Mouse (Mus musculus): ENCODE results near the gene Cav2. TPM values are rescaled to one million over a fixed set of nuclear protein-coding genes. Genes with fewer than 3 reads are reported as not detected.

Gene Cav2
- total RNA-seq (2022), result 10 to 100 TPM; 28.1 to 43.5 (median 41.9) TPM

- DNase-seq (ENCODE audit: low spot score), result peak; percentile 83
These were observed at the start of gene Cav2 for GRCm38 (mm10) chr6:17280939-17281756. Gene Cav2 (plus strand): TSS chr6:17281185.

GRCm38 (mm10) chr6:17239693-17240092 is 41.3 kb upstream of the Cav2 start:
- DNase-seq (ENCODE audit: low spot score), result no peak

GRCm38 (mm10) chr6:17241013-17241412 is 40.0 kb upstream of the Cav2 start:
- no peak for DNase-seq (ENCODE audit: low spot score)

GRCm38 (mm10) chr6:17246959-17247358 is 34.0 kb upstream of the Cav2 start:
- no peak for DNase-seq (ENCODE audit: low spot score)

- DNase-seq (ENCODE audit: low spot score), result no peak
These were observed 33.3 kb upstream of the Cav2 start for GRCm38 (mm10) chr6:17247673-17248072.

- DNase-seq (ENCODE audit: low spot score), result no peak
These were observed 32.7 kb upstream of the Cav2 start for GRCm38 (mm10) chr6:17248241-17248640.

- DNase-seq (ENCODE audit: low spot score), result no peak
These were observed 29.0 kb upstream of the Cav2 start for GRCm38 (mm10) chr6:17251958-17252357.

- DNase-seq (ENCODE audit: low spot score), result no peak
These were observed 22.8 kb upstream of the Cav2 start for GRCm38 (mm10) chr6:17258142-17258541.

- DNase-seq (ENCODE audit: low spot score), result no peak
These were observed 22.1 kb upstream of the Cav2 start for GRCm38 (mm10) chr6:17258911-17259310.

GRCm38 (mm10) chr6:17262786-17263185 is 18.2 kb upstream of the Cav2 start:
- DNase-seq (ENCODE audit: low spot score), result no peak

GRCm38 (mm10) chr6:17265043-17265442 is 15.9 kb upstream of the Cav2 start:
- no peak for DNase-seq (ENCODE audit: low spot score)

GRCm38 (mm10) chr6:17266466-17266865 is 14.5 kb upstream of the Cav2 start:
- no peak for DNase-seq (ENCODE audit: low spot score)

GRCm38 (mm10) chr6:17278366-17278765 is 2.6 kb upstream of the Cav2 start:
- DNase-seq (ENCODE audit: low spot score), result no peak

GRCm38 (mm10) chr6:17281757-17282092 is 740 bp downstream of the Cav2 start:
- no peak for DNase-seq (ENCODE audit: low spot score)

GRCm38 (mm10) chr6:17282159-17282558 is 1.2 kb downstream of the Cav2 start:
- DNase-seq (ENCODE audit: low spot score), result peak; percentile 71

GRCm38 (mm10) chr6:17283834-17284233 is 2.8 kb downstream of the Cav2 start:
- peak; percentile 34 for DNase-seq (ENCODE audit: low spot score)

- peak; percentile 50 for DNase-seq (ENCODE audit: low spot score)
These were observed 5.4 kb downstream of the Cav2 start for GRCm38 (mm10) chr6:17286381-17286780.

GRCm38 (mm10) chr6:17295116-17295515 is 14.1 kb downstream of the Cav2 start:
- no peak for DNase-seq (ENCODE audit: low spot score)

GRCm38 (mm10) chr6:17305954-17306601 is 25.1 kb downstream of the Cav2 start, which contains the start of gene Cav1:
Gene Cav1 (plus strand): TSS chr6:17306335.
- peak; percentile 82 for DNase-seq (ENCODE audit: low spot score)

GRCm38 (mm10) chr6:17306602-17307325 is 25.8 kb downstream of the Cav2 start:
- peak; percentile 45 for DNase-seq (ENCODE audit: low spot score)

GRCm38 (mm10) chr6:17307461-17308115 is 26.6 kb downstream of the Cav2 start:
- DNase-seq (ENCODE audit: low spot score), result peak; percentile 68

GRCm38 (mm10) chr6:17308661-17309060 is 27.7 kb downstream of the Cav2 start:
- DNase-seq (ENCODE audit: low spot score), result no peak

Measured in heart, adult 8-10 months (tissue).